Mouse (Mus musculus) G1E (cell line): ENCODE data around the gene Rnf126. TPM values are rescaled to one million over a fixed set of nuclear protein-coding genes. Genes with fewer than 3 reads are reported as not detected.

Experiments used
- ATAC-seq: 2 replicates; pipeline ENCODE4 v1.8.0; 2016; ENCODE audit warnings: mild to moderate bottlenecking; ENCODE audit not compliant: insufficient number of reproducible peaks, poor library complexity, low FRiP score, severe bottlenecking; ENCODE audit errors: extremely low read depth
- DNase-seq: peaks from one replicate; pipeline ENCODE4 v3.0.0; 2012; ENCODE audit warnings: low spot score
- H3K27me3 ChIP-seq: 2 replicates; pipeline ENCODE4 v1.6.1; 2012; ENCODE audit warnings: mild to moderate bottlenecking, low read length, inconsistent platforms; ENCODE audit not compliant: insufficient read depth
- H3K36me3 ChIP-seq: replicated peaks from 2 replicates; pipeline ENCODE3; 2012; ENCODE audit warnings: mild to moderate bottlenecking, inconsistent platforms
- H3K4me1 ChIP-seq: 2 replicates; pipeline ENCODE4 v1.6.1; 2012; ENCODE audit warnings: low read depth, low read length, inconsistent platforms, mixed read lengths; ENCODE audit not compliant: insufficient read depth
- H3K4me3 ChIP-seq: 2 replicates; pipeline ENCODE4 v1.5.1; 2012; ENCODE audit warnings: low read depth, mild to moderate bottlenecking, inconsistent platforms, low read length, moderate library complexity, mixed read lengths
- H3K9me3 ChIP-seq: replicated peaks from 2 replicates; pipeline ENCODE4 v1.6.1; 2012; ENCODE audit warnings: inconsistent platforms
- CTCF ChIP-seq: IDR thresholded peaks from 2 replicates; pipeline ENCODE4 v1.5.1; 2012; ENCODE audit warnings: low read depth, low read length, inconsistent platforms, mixed read lengths
- GATA1 ChIP-seq: IDR thresholded peaks from 2 replicates; pipeline ENCODE4 v1.6.1; 2012; ENCODE audit warnings: borderline replicate concordance, low read length, inconsistent platforms, mixed read lengths
- GATA2 ChIP-seq: IDR thresholded peaks from 2 replicates; pipeline ENCODE4 v1.6.1; 2012; ENCODE audit warnings: low read depth, low read length, inconsistent platforms, borderline replicate concordance
- POLR2AphosphoS5 ChIP-seq: IDR thresholded peaks from 2 replicates; pipeline ENCODE4 v1.6.1; 2012; ENCODE audit warnings: low read depth, low read length, inconsistent platforms; ENCODE audit not compliant: insufficient replicate concordance
- TAL1 ChIP-seq: conservative IDR thresholded peaks from 2 replicates; pipeline ENCODE4 v1.6.1; 2012; ENCODE audit warnings: low read depth, low read length, inconsistent platforms, mixed read lengths
- polyA plus RNA-seq: library from polyadenylated mRNA; stranded (reverse); fragments of >175 nt; gene quantifications from 2 replicates; pipeline ENCODE4 v1.2.3, GENCODE M21; 2012
- total RNA-seq, 2 experiments: library from RNA; stranded (forward) in 1 of 2; stranded (reverse) in 1 of 2; fragments of 200-1000 nt in 1 of 2; fragments of >200 nt in 1 of 2; fragmentation: Nextera tagmentation in 1 of 2; gene quantifications; 2 replicates each; pipeline ENCODE4 v1.2.3; 2014 to 2017

The Rnf126 gene
- total and polyA plus RNA-seq, 3 experiments: 23.5 to 353 (median 109) TPM

GRCm38 (mm10) chr10:79745411-79745810 lies 21.3 kb downstream of the Rnf126 start:
- peak overlapping the region; percentile 74 for H3K4me3 ChIP-seq
- no peak for ATAC-seq
- H3K4me1 ChIP-seq: peaks cover 33% of the 10 kb centered on the region
- no peaks in the 10 kb centered on the region for H3K9me3 ChIP-seq
- TF ChIP-seq GATA1: no peak
- TF ChIP-seq POLR2AphosphoS5: no peak
- no peak for TF ChIP-seq TAL1
- TF ChIP-seq CTCF: no peak
- TF ChIP-seq GATA2: no peak
- peaks cover 50% of the 10 kb centered on the region for H3K36me3 ChIP-seq
- no peaks in the 10 kb centered on the region for H3K27me3 ChIP-seq
- DNase-seq: no peak

GRCm38 (mm10) chr10:79743650-79744365 lies 22.9 kb downstream of the Rnf126 start:
- Histone ChIP-seq H3K4me3 (no peak overlapping the region), H3K4me1 (peaks cover 40% of the 10 kb centered on the region), H3K9me3 (no peaks in the 10 kb centered on the region), H3K27me3 (no peaks in the 10 kb centered on the region), H3K36me3 (peaks cover 66% of the 10 kb centered on the region)
- no peak for ATAC-seq
- TF ChIP-seq POLR2AphosphoS5: no peak
- no peak for TF ChIP-seq TAL1
- no peak for TF ChIP-seq GATA2
- no peak for TF ChIP-seq GATA1
- no peak for TF ChIP-seq CTCF
- DNase-seq: no peak

GRCm38 (mm10) chr10:79743161-79743560 lies 23.6 kb downstream of the Rnf126 start:
- no peak for DNase-seq
- no peaks in the 10 kb centered on the region for H3K9me3 ChIP-seq
- H3K36me3 ChIP-seq: peaks cover 73% of the 10 kb centered on the region

GRCm38 (mm10) chr10:79740863-79741262 lies 25.9 kb downstream of the Rnf126 start:
- peaks cover 26% of the 10 kb centered on the region for H3K4me1 ChIP-seq
- H3K9me3 ChIP-seq: peaks cover 6% of the 10 kb centered on the region
- H3K27me3 ChIP-seq: no peaks in the 10 kb centered on the region; the same call in 1 of the 2 replicates
- DNase-seq: no peak
- TF ChIP-seq GATA2 (no peak), CTCF (peak; percentile 63)
- ATAC-seq: no peak
- no peak overlapping the region for H3K4me3 ChIP-seq
- H3K36me3 ChIP-seq: peaks cover 96% of the 10 kb centered on the region

More at GRCm38 (mm10) chr10:79743161-79743560, 23.6 kb downstream of the Rnf126 start:
- no peak for TF ChIP-seq GATA1
- no peak for TF ChIP-seq CTCF
- no peak for TF ChIP-seq GATA2
- no peak for TF ChIP-seq POLR2AphosphoS5
- no peak for TF ChIP-seq TAL1
- no peaks in the 10 kb centered on the region; the same call in 1 of the 2 replicates for H3K27me3 ChIP-seq
- peaks cover 37% of the 10 kb centered on the region for H3K4me1 ChIP-seq
- H3K4me3 ChIP-seq: no peak overlapping the region
- ATAC-seq: no peak

GRCm38 (mm10) chr10:79739234-79739633 lies 27.5 kb downstream of the Rnf126 start:
- no peak for DNase-seq
- H3K4me3 ChIP-seq: no peak overlapping the region
- H3K36me3 ChIP-seq: peaks cover 99% of the 10 kb centered on the region
- H3K9me3 ChIP-seq: peaks cover 20% of the 10 kb centered on the region
- no peak for ATAC-seq
- peaks cover 13% of the 10 kb centered on the region; the same call in 1 of the 2 replicates for H3K4me1 ChIP-seq
- no peak for TF ChIP-seq POLR2AphosphoS5
- no peak for TF ChIP-seq GATA2
- no peak for TF ChIP-seq TAL1
- no peak for TF ChIP-seq CTCF
- no peak for TF ChIP-seq GATA1
- no peaks in the 10 kb centered on the region; the same call in 1 of the 2 replicates for H3K27me3 ChIP-seq

- peaks cover 20% of the 10 kb centered on the region for H3K9me3 ChIP-seq
- peaks cover 99% of the 10 kb centered on the region for H3K36me3 ChIP-seq
- H3K4me1 ChIP-seq: peaks cover 11% of the 10 kb centered on the region; the same call in 1 of the 2 replicates
- H3K27me3 ChIP-seq: no peaks in the 10 kb centered on the region; the same call in 1 of the 2 replicates
- TF ChIP-seq POLR2AphosphoS5 (no peak), CTCF (peak; percentile 68)
- H3K4me3 ChIP-seq: no peak overlapping the region
- no peak for ATAC-seq
- DNase-seq: no peak
Measured at GRCm38 (mm10) chr10:79738259-79738658, 28.5 kb downstream of the Rnf126 start.
